Mouse (Mus musculus) ovary, postnatal 36 days (tissue): ENCODE measurements around the gene Cirbp.
"Not testable (repeated sequence)": the region's sequence is repeated elsewhere in the genome, so short reads cannot be mapped to it uniquely, and the experiment has no call there.

Experiments used
- DNase-seq: peaks from one replicate; pipeline ENCODE4 v3.0.0; 2022; ENCODE audit warnings: low spot score, mixed read lengths

Cirbp gene

DNA sequence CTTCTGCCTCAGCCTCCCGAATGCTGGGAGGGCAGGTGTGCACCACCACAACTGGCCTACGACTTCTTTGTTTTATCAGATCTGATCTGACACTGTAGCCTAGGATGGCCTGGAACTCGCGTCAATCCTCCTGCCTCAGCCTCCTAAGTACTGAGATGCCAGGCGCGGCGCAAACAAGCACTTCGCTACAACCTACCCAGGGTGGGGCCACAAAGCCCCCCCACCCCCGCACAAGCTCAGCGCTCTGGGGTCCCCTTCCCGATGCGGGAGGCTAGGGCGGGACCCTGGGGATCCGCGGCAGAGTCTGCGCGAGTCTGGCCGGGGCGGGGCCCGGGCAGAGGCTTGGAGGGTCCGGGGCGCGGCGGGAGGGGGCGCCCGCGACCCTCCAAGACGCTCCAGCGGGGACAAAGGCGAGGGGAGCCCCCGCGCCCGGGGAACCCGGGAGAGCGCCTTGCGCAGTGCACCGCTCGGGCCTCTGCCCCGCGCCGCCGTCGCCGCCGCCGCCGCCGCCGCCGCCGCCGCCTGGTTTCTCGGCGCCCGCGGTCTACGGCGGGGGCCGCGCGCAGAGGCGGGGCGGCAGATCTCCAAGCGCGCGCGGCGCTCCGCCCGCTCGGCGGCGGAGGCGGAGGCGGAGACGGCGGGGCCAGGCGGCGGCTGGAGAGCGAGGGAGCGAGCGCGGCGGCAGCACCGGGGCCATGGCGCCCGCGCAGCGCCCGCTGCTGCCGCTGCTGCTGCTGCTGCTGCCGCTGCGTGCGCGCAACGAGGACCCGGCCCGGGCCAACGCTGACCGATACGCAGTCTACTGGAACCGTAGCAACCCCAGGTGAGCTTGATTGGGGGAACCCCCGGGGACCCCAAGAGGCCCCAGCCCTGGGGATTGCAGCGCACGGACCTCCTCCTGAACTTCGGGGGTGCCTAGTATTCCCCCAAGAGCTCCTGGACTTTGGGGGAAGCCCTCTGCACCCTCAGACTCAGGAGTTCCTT, 13.6 kb downstream of the Cirbp start, which contains the start of gene Efna2:
TSS of gene Efna2 (plus strand) at position 415 of the 984 bp plus-strand sequence.
- DNase-seq, result peak; percentile 71

DNA sequence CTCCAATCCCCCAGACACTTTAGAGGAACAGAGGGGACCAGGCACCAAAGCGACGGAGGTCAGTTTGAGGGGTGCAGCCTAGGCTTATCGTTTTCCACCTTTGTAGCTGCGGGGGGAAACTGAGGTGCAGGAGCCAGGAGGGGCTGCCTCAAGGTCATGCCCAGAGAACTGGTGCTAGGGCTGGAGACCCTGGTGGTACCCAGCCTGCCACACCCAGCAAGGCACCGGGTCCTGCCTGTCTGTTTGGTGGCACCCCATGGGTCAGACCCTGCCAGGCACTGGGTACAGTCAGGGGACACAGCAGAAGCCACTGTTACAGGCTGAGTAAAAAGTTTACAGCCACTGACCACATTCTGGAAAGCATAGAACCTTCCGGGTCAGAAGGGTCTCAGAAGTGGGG, 14.5 kb downstream of the Cirbp start:
- DNase-seq, result no peak

DNA sequence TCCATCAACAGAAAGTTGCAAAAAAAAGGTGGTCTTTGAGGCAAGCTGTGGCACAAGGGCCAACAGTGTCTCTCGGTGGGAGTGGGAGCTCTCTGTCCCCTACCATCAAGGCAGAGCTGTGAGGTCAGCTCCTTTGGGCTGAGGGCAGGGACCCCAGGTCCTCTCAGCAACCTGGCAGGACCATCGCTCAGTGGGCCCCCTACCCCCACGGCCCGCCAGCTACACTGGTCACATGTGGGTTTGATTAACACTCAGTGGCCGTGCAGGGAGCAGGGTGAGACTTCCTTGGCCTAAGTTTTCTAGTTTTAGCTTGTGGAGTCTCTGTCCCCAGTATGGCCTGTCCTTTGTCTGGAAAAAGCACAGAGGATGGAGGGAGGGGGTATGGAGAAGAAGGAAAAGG, 15.0 kb downstream of the Cirbp start:
- no peak for DNase-seq

DNA sequence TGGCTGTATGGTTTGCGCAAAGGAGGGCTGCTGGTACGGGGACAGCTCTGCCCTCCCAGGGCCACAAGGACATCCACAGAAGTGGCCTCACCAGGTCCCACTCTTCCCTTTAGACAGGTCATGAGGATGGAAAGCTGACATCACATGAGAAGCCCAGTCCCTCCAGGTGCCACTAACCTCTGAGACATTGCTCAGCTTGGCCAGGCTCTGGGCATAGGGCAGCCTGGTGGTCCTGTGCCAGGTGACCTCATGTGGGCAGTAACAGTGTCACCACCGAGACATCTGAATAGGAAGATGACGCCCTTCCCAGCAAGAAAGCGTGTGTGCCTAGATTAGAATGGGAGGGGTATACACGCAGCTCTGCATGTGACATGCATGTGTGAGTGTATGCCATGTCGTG, 16.8 kb downstream of the Cirbp start:
- DNase-seq, result no peak

DNA sequence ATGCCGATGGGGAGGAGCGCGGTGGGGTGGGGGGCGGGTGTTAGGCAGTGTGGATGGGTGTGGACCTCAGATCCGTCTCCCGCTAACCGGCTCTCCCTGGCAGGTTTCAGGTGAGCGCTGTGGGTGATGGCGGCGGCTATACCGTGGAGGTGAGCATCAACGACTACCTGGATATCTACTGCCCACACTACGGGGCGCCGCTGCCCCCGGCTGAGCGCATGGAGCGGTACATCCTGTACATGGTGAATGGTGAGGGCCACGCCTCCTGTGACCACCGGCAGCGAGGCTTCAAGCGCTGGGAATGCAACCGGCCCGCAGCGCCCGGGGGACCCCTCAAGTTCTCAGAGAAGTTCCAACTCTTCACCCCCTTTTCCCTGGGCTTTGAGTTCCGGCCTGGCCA, 20.9 kb downstream of the Cirbp start:
- DNase-seq, result no peak

DNA sequence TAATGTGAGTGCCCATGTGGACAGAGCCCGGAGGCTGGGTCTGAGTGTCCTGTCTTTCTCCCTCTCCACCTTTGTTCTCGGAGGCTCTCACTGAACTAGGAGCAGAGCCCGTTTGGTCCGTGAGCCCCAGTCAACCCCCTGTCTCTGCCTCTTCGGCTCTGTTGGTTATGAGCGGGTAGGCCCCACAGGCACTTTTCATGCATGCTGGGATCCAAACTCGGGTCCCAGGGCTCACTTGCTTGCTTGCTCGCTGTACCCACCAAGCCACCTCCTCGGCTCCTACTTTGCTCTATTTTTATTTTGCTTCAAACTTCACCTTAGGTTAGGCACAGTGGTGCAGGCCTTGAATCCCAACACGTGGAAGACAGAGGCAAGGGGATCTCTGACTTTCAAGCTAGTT, 22.0 kb downstream of the Cirbp start:
- DNase-seq, result no peak

DNA sequence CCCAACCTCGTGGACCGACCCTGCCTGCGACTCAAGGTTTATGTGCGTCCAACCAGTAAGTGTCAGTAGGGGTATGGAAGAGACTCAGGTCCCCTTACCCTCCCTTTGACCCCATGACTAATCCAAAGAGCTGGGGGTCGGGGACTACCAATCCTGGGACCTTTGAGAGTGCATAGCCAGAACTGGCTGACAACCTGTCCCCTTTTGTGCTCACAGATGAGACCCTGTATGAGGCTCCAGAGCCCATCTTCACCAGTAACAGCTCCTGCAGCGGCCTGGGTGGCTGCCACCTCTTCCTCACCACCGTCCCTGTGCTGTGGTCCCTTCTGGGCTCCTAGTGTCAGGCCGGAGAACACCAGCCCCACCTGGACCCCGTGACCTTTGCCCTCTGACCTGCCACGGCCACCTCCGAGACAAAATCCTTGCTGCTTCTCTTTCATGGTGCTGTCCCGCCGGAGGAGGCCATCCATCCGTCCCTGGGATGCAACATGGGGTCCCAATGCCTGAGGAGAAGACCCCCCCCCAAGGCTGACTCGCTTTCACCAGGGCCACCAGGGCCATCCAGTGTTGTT, 22.8 kb downstream of the Cirbp start:
- no peak for DNase-seq

DNA sequence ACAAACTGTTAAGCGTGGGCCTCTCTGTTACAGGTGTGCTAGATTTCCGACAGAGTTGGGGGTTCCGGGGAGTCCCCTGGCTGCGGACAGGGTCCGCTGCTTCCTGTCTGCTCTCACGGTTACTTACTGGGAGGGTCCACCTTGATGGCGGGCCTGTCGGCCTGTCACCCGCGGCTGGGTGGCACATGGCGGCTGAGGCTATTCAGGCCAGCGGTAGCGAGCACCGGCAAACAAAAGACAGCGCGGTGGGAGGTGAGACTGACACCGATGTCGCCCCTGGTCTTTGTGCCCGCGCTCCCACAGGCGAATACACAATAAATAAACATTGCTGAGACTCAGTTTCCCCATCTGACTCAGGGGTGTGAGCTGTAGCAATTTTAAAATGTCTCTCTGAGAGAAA, 24.2 kb downstream of the Cirbp start:
- DNase-seq, result no peak

DNA sequence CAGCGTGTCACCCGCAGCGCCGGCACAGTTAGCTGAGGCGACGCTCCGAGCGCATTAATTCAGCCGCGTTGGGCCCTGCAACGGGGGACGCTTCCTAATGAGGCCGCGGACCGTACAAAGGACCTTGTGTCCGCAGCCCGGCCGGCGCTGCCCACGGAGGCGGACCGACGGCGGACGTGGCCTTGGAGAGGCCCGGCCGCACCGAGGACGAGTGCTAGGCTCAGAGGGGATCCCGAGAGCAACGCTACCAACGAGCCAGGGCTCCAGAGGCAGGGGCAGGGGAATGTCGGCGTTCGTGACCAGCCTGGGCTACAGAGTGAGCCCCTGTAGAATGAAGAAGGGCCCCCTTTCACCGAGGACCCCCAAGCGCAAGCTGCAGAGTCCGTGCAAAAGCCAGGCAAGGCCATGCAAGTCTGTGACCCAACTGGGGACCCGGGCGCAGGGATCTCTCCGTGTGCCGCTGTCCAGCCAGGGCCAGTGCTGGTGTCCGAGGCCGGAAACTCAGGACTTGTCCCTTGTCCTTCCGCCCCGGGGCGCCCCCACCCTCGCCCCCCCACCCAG, 24.8 kb downstream of the Cirbp start:
- DNase-seq, result peak; percentile 54

DNA sequence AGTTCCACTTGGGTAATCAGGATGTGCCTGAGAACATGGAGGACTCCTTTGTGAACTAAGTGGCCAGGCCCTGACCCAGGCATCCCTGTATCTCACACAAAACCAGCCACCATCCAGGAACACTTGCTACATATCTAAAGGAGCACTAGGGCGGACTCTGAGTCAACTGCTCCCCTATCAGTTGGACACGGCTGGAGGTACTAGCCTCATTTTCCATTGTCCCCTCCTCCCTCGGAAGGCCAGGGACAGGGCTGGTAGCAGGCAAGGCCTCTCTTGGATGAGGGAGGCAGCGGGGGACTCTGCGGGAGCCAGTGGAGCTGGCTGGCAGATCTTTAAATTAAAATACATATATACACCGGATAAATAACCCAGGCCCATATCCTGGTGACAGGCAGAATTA, 28.2 kb downstream of the Cirbp start:
- no peak for DNase-seq

DNA sequence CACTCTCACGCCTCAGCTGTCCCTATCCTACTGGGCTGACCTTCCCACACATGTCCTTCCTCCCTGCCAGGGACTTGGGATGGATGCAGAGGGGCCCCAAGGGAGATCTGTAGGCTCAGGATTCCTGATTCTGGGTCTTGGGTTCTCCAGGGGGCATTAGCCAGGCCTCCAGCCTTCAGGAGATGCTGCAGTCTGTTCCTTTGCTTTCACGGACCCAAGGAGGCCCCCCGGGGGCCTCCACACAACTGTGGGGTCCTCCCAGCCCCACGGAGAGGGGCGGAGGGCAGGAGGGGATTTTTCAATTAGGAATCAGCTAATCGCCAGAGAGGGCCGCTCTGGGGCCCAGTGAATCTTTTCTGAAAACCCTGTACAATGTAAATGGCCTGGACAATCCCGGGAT, 28.7 kb downstream of the Cirbp start:
- DNase-seq, result no peak

DNA sequence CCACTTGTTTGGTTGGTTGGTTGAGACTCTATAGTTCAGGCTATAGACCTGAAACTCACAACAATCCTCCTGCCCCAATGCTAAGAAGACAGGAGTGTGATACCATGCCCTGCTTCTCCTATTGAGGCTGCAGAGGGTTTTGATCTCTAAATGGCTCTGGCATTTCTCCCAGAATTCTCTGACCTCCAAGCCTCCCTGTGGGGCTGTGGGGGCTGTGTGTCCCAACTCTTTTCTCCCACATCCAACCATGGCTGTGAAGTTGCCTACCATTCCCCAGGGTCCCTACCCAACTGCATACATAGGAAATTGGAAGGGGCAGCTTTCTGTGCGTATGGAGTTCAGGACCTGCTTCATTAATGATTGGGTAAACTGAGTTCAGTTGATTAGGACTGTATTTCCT, 30.4 kb downstream of the Cirbp start:
- no peak for DNase-seq

DNA sequence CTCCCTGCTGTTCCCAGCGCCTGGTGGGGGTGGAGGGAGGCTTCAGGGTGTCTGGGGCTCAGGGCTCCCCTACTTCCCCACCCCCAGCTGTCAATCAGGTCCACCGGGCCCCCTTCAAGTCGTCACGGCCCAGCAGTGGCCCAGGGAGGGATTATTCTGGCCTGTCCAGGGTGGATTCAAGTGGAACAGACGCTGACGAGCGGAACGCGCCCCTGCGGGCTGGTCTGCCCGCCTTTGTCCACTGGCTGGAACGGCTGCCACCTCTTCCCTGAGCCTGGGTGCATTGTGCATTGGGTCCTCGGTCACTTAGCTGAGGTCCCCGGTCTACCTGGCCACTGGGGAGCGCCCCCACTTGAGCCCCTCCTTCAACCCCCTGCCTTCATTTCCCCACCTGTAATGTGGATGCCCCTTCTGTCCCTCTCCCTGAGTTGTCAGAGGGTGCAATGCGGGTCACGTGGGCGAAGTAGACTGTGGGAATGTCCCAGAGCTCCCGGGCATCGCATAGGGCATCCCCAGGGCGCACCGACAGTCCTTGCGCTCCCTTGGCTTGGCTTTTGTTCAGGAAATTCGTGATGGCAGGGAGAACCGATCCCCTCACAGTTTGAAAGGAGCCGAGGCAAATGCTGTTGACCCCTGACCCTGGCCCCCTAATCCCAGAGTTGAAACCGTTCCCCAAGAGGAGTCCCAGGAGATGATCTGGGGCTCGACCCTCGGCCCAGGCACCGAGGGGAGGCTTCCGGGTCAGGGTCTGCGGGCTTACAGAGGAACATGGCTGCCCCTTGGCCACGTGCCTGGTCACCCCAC, 31.2 kb downstream of the Cirbp start:
- DNase-seq, result no peak

DNA sequence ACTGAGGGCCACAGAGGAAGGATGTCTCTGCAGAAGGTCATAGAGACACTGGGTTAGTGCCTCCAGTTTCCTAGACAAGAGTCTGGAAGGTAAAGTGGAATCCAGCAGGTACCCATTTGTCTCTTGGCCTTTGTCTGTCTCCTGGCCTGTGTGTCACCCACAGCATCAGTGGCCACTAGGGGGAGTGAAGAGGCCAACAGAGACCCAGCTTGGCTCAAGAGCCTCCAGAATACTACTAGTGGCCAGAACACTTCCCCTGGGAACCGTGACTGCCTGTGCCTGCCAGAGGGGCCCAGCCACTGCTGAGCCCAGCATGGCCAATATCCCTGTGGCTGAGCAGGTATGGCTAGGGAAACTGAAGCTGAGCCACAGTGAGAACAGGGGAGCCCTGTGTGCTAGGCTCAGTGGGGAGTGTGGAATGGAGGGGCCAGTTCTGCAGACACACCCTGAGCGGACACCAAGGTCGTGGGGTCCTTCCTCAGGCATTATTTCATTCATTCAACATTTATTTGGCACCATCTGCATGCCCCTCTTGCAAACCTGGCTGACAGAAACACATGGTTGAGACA, 33.7 kb downstream of the Cirbp start:
- peak; percentile 64 for DNase-seq

DNA sequence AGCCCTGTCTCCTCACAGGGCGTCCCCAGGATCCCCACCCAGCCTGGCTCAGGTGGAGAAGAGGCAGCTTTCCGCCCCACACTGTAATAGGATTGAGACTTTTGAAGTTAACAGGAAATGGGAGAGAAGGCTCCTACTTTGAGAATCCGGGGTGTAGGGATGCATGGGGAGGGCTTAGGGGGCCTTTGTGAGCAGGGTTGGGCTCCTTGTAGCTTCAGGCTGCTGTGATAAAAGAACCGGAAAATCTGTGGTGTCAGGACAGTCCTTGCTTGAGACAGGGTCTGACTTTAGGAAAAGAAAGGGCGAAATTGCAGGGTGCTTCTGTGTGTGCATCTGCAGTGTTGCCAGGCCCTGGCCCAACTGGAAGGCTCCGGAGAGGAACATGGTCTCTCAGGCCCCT, 34.7 kb downstream of the Cirbp start:
- no peak for DNase-seq

DNA sequence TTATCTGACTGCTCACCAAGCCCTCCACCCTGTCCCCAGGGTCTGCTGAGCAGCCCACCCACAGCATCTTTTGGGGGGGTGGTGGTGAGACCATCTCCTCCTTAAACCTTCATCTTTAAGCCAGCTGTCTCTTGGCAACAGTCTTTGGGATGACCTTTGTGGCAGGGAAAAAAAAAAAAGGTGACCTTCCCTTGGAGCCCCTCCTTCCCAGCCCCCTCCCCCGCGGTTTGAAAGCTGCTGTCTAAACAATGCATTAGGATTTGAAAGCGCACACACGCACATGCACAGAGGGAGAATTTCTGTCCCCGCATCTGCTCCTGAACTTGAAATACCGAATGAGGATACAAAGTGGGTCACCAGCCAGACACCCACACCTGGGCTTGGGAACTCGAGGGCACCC, 38.3 kb downstream of the Cirbp start:
- no peak for DNase-seq

DNA sequence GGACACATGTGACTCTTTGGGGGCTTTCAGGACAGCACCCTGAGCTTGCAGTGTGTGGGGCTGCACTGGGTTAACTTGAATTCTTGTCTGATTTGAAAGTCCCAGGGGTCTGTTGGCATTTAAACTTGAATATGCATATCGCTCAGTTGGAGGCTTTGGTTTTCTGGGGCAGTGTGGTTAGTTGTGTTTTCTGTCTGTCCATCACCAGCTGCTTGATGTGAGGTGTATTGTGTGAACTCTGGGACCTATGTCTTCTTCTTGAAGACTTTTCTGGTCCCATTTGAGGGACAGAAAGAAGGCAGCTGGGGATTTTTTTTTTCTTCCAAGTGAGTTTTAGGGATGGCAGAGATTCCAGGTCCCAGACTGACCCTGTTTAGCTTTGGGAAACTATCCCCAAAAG, 41.4 kb downstream of the Cirbp start:
- no peak for DNase-seq

DNA sequence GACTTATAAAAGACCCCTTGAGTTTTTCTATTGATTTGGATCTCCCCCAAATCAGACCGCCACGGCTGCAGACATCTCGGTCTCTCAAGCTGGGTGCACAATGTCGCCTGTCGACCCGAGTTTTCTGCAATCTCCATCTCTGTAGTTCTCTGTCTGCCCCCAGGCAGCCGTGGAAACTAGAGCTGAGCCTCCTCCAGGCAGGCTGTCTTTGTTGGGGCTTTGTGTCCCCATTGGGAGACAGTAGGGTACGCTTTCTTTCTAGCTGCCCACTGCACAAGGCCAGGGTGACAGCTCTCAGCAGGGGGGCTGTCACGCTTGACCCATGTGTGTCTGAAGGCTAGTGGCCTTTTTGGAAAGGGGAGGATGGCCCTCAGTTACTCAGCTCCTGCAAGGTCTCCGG, 41.9 kb downstream of the Cirbp start:
- DNase-seq, result no peak

DNA sequence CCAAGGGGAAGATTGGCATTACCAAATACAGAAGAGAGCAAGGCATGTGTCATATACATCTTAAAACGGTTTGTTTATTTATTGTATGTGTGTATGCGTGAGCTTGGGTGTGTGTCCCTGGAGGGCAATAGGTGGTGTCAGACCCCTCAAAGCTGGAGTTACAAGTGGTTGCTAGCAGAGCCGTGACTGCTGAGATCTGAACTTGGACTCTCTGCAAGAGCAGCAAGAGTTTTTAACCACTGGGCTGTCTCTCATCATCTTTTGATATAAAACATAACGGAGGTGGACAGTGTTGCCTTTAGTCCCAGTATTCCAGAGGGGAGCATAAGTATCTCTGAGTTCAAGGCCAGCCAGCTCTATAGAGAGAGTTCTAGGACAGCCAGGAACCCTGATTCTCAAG, 42.5 kb downstream of the Cirbp start:
- no peak for DNase-seq

DNA sequence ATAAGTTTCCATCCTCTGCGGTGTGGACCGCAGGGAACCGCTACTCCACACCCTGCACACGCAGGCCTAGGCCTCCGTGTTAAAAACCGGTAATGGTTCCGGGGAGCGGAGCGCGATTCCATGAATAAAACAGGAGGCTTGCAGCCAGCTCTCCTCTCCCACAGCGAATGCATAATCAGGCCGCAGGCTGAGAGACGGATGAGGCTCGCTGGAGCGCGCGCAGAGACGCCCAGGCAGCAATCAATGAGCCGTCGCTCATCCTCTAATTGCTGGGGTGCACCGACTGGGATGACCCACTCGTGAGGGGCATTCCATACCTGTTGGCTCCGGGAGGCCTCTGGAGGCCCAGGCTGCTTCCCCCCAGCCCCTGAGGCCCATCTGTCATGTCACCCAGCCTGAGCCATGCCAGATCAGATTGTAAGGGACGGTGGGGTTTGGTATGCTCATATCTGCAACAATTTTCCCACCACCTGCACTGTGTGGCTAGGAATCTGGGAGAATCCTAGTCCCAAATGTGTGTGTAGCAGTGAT, 43.1 kb downstream of the Cirbp start:
- no peak for DNase-seq

DNA sequence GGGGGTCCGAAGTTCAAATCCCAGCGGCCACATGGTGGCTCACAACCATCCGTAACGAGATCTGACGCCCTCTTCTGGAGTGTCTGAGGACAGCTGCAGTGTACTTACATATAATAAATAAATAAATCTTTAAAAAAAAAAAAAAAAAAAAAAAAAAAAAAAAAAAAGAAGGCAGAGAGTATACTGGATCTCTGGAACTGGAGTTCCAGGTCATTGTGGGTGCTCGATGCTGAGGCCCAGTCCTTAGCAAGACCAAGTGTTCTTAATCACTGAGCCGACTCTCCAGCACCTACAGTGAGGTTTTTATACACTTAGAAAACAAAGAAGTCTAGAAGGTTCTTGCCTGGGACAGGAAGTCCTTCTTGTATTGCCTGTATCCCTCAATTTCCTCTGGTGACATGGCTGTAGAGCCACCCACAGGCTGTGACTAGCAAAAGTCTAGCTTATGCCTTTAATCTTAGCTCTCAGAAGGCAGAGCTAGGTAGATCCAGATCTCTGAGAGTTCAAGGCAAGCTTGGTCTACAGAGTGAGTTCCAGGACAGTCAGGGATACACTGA, 45.8 kb downstream of the Cirbp start:
- DNase-seq, result not testable (repeated sequence)
